Comparison of ENCODE assay signal across 9 mouse cellular contexts in genomic region chr2:143035086-143035593, GRCm38 (mm10). TPM values are rescaled to one million over a fixed set of nuclear protein-coding genes. Genes with fewer than 3 reads are reported as not detected.
DNase-seq lines count a peak whose midpoint lies in the region; ATAC-seq and TF ChIP-seq lines count a peak whose summit lies in the region.
"Had no signal": no experiment of that assay in that cellular context is flagged by ENCODE, and none has a peak within 500 bp of the region (broad histone marks: within the 10 kb centered on the region; RNA-seq: fewer than 3 reads in every experiment).

No protein-coding gene starts in this region.

- ATAC-seq in megakaryocyte, adult 5-6 weeks (ENCODE audit: poor library complexity, severe bottlenecking), result peak; percentile 62
- no peak for ATAC-seq in hindbrain, embryonic 16.5 days

- H3K4me2 ChIP-seq in hindbrain, embryonic 16.5 days (ENCODE audit: low read length), result no peak overlapping the region
- H3K4me2 ChIP-seq: liver, embryonic 13.5 days had no signal

- no peak overlapping the region for H3K4me3 ChIP-seq in hindbrain, embryonic 16.5 days (ENCODE audit: low read length)
- H3K4me3 ChIP-seq: liver, embryonic 13.5 days had no signal

- H3K27ac ChIP-seq in hindbrain, embryonic 16.5 days (ENCODE audit: low read depth, low read length), result no peak overlapping the region
- H3K27ac ChIP-seq: liver, embryonic 13.5 days had no signal

- 76% methylated on average over 10 of the region's 10 CpGs for WGBS in hindbrain, embryonic 16.5 days

- no peak overlapping the region for H3K9ac ChIP-seq in hindbrain, embryonic 16.5 days (ENCODE audit: low read depth, low read length)
- H3K9ac ChIP-seq: liver, embryonic 13.5 days had no signal

- H3K36me3 ChIP-seq in hindbrain, embryonic 16.5 days (ENCODE audit: control insufficient read depth, insufficient read depth, low read length), result no peaks in the 10 kb centered on the region
- H3K36me3 ChIP-seq: liver, embryonic 13.5 days had no signal

- peak; percentile 31 to 59 for DNase-seq in left cerebral cortex, postnatal 14 days (ENCODE audit: low spot score in 2 of 2)
- DNase-seq in left cerebral cortex, postnatal 4 days, result no peak
- peak; percentile 34 for DNase-seq in brain, embryonic 14.5 days (ENCODE audit: low read depth)
- DNase-seq in heart, postnatal 14 days, result peak; percentile 3
- DNase-seq in spleen, postnatal 14 days (ENCODE audit: low spot score in 2 of 2), result no peak
- DNase-seq: liver, embryonic 13.5 days had no signal

- no peak for TF ChIP-seq CTCF in brain, embryonic 14.5 days (IDR thresholded peaks at IDR 0.05; ENCODE audit: borderline replicate concordance, extremely low read depth, insufficient read depth, insufficient read length)

- no peaks in the 10 kb centered on the region for H3K27me3 ChIP-seq in hindbrain, embryonic 16.5 days (replicated peaks; ENCODE audit: control insufficient read depth, insufficient read depth, low read length)
- H3K27me3 ChIP-seq: liver, embryonic 13.5 days had no signal

- no peaks in the 10 kb centered on the region for H3K9me3 ChIP-seq in hindbrain, embryonic 16.5 days (ENCODE audit: control insufficient read depth, low read length)
- H3K9me3 ChIP-seq: liver, embryonic 13.5 days had no signal

- intact Hi-C loops in left cerebral cortex, postnatal 14 days (cut with DNase I), result no loop called here
- intact Hi-C loops in left cerebral cortex, postnatal 4 days (cut with DNase I), result no loop called here
- intact Hi-C loops in heart, postnatal 14 days (cut with DNase I), result no loop called here

- peaks cover 4% of the 10 kb centered on the region; the same call in 1 of the 2 replicates for H3K4me1 ChIP-seq in hindbrain, embryonic 16.5 days (ENCODE audit: control insufficient read depth, insufficient read depth, low read depth, low read length)
- H3K4me1 ChIP-seq: liver, embryonic 13.5 days had no signal

- no peak for TF ChIP-seq POLR2A in brain, embryonic 14.5 days (IDR thresholded peaks at IDR 0.05; ENCODE audit: borderline replicate concordance, extremely low read depth, insufficient read depth, insufficient read length, poor library complexity, severe bottlenecking)

RNA-seq across cellular contexts. Expression of gene Snrpb2, which starts 27.7 kb away (rescaled TPM):
- total RNA-seq in left cerebral cortex, postnatal 14 days (2021), result 10 to 100 TPM; 47.7 to 48.7 TPM
- 10 to 100 TPM; 53.2 to 65.9 TPM for total RNA-seq in left cerebral cortex, postnatal 4 days (2021)
- polyA plus RNA-seq in brain, embryonic 14.5 days (2012; rRNA removed), result 40.8 and 43.1 TPM in 2 replicates
- 10 to 100 TPM; 23.2 to 28.2 TPM for total RNA-seq in heart, postnatal 14 days (2021)
- 114 and 133 TPM in 2 replicates for total RNA-seq in megakaryocyte, adult 5-6 weeks (2015)
- total RNA-seq in megakaryocyte, adult 5-6 weeks (2017), result 116 and 145 TPM in 2 replicates
- polyA plus RNA-seq in hindbrain, embryonic 16.5 days (2015; fragmentation: Nextera tagmentation; extraction: Ambion mirVana), result 38.6 and 42.0 TPM in 2 replicates

RNA-seq across cellular contexts. Expression of gene Otor, which starts 43.1 kb away (rescaled TPM):
- not detected for total RNA-seq in left cerebral cortex, postnatal 14 days (2021)
- total RNA-seq in left cerebral cortex, postnatal 4 days (2021), result 1 to 10 TPM in 1 of 2 experiments, not detected in 1; 1.7 TPM
- 1.1 TPM in 2 replicates for polyA plus RNA-seq in brain, embryonic 14.5 days (2012; rRNA removed)
- not detected for total RNA-seq in heart, postnatal 14 days (2021)
- not detected in 2 replicates for total RNA-seq in megakaryocyte, adult 5-6 weeks (2015)
- total RNA-seq in megakaryocyte, adult 5-6 weeks (2017), result not detected in 2 replicates
- 0.34 TPM in 1 of 2 replicates, not detected in the other for polyA plus RNA-seq in hindbrain, embryonic 16.5 days (2015; fragmentation: Nextera tagmentation; extraction: Ambion mirVana)
- total RNA-seq: gastrocnemius, postnatal 4 days had no signal

Comparison
In these comparisons a context has a peak if more than half of its experiments do, and no peak if none do; other contexts are left out.
1. DNase-seq: peak in left cerebral cortex, postnatal 14 days (2 of 2), brain, embryonic 14.5 days (single experiment) and heart, postnatal 14 days (2 of 2); none in left cerebral cortex, postnatal 4 days (single experiment) and spleen, postnatal 14 days (0 of 2).